Mouse (Mus musculus) heart, postnatal 36 days (tissue): ENCODE results near the gene Ptprj. TPM values are rescaled to one million over a fixed set of nuclear protein-coding genes. Genes with fewer than 3 reads are reported as not detected.

Experiments
- DNase-seq, 2 experiments: peaks; one replicate each; pipeline ENCODE4 v3.0.0; 2021 to 2022
- intact Hi-C: fragments of 180-260 bp; cut with DNase I; formaldehyde crosslinking; loops from one replicate; pipeline ENCODE4 v1.15.1; 2025
- total RNA-seq, 2 experiments: library from RNA; stranded (reverse); gene quantifications; 2 replicates each; pipeline ENCODE4 v1.2.3; 2021

The Ptprj gene
- total RNA-seq, 2 experiments from 2014 or later = 8.3 to 10.5 TPM

DNA sequence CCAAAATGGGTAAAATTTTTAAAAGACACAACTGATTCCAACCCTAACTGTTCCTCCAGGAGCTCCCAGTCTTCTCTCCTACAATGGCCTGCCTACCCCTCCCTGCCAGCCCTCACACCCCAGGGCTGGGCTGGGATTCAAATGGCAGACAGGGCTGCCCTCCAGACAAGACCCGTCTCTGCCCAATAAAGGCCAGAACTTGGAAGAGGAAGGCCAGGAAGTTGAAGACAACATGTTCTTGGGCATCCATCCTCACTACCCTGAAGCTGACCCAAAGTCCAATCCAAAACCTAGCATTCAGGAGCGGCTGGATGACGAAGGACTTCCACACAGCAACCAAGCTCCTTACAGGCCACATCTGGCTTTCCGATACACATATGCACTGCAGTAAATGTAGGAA lies 90.6 kb downstream of the Ptprj start:
- intact Hi-C loops = no loop called here
- DNase-seq = peak in 1 of 2 experiments; percentile 41

GRCm38 (mm10) chr2:90488690-90489590 lies 91.5 kb downstream of the Ptprj start:
- DNase-seq = no peak
- intact Hi-C loops = no loop called here

GRCm38 (mm10) chr2:90487471-90488238 lies 92.8 kb downstream of the Ptprj start:
- intact Hi-C loops = no loop called here
- no peak for DNase-seq

DNA sequence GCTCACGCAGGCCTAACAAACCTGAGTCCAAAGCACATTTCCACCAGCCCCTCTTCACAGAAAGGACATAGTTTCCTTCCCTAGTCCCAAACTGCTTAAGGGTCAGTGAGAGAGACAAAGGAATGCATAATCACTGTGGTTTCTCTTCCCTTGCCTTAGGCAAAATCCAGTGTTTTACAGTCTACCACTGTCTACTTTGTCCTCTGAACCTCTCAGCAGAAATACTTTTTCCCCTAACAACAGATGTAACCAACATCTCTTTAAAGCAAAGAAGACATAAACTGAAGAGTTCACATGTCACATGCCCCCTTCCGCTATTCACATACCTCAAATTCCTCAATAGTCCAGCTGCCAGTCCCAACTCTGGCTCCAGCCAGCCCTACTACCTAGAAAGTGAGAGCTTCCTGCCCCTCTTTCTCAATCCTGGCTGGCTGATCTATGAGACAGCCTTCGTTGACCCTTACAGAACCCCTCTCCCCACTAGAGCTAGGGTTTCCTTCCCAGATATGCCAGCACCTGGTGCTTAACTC lies 94.2 kb downstream of the Ptprj start:
- intact Hi-C loops = no loop called here
- DNase-seq = no peak

DNA sequence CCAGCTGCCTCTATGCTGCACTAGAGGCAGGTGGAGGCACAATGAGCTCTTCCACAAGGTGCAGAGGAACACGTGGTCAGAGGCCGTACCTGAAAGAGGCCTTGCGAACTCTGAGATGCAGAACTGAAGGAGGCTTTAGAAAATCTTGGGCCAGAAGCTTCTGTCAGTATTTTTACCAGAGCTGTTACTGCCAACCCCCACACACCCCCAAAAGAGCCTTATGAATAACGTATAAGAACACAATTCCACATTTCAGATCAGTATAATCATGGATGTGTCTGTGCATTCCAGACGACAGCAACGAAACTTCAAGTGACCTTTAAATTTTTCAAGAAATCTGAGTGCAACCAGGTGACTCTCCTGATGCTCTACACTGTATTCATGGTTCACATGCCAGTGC lies 98.9 kb downstream of the Ptprj start:
- intact Hi-C loops = no loop called here
- no peak for DNase-seq

- intact Hi-C loops = no loop called here
- DNase-seq = no peak
These were observed 99.6 kb downstream of the Ptprj start for GRCm38 (mm10) chr2:90480747-90481308.

DNA sequence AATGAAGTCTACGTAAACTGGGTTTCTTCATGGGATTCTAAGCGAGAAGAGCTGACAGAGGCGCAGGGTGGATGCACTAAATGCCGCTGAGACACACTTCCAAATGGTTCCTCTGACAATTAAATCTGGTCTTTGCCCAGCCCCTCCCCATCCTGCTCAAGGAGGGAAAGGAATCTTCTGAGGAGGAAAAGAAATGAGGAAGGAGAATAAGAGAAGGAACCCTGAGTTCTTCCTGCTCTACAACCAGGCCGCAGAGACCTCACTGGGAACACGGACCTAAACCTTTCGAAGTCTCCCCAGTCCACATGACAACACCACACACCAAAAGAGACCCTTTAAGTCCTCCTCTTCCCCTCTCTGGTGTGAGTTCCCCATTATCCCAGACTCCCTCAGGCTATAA lies 101.9 kb downstream of the Ptprj start:
- intact Hi-C loops = no loop called here

GRCm38 (mm10) chr2:90477617-90478016 lies 102.8 kb downstream of the Ptprj start:
- intact Hi-C loops = no loop called here
- DNase-seq = no peak

More for the DNA sequence above, 101.9 kb downstream of the Ptprj start:
- DNase-seq = no peak

- intact Hi-C loops = no loop called here
These were observed 103.7 kb downstream of the Ptprj start for GRCm38 (mm10) chr2:90476792-90477191.

GRCm38 (mm10) chr2:90476319-90476718 lies 104.1 kb downstream of the Ptprj start:
- intact Hi-C loops = no loop called here
- no peak for DNase-seq

More at GRCm38 (mm10) chr2:90476792-90477191, 103.7 kb downstream of the Ptprj start:
- DNase-seq = no peak

DNA sequence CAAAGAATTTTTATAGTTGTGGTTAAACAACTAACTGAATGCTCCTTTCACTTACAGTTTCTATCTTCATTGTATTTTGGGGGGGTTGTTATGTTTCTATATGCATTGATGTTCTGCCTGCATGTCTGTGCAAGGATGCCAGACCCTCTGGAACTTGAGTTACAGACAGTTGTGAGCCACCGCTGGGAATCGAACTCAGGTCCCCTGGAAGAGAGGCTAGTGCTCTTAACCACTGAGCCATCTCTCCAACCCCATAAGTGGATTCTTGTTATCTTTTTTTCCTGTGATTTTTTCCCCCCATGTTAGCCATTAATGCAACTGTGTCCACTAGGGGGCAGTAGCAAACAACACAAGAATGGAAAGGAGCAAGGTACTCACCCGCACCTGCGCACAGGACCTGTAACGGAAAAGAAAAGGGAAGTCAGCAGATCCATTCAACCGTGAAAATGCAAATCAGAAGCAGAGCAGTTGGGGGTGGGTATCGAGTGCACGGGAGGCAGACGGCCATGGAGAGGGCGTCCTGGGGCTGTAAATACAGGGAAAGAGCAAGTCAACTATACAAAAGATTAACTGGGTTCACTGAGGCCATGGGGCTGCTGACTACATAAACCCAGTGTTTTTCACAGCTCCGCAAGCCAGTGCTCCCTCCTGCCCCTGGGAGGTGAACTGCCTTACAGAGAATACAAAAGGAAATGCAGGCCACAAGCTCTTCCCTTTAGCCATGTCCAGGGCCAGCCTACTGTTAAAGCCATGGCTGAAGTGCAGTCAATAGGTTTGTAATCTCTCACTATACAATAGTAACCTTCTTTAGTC lies 105.6 kb downstream of the Ptprj start:
- intact Hi-C loops = loop anchor here (1.0 to 2.0 kb wide), 3 partner anchors 106 to 205 kb away; partner anchors contain the start of gene Ptprj

GRCm38 (mm10) chr2:90472701-90473100 lies 107.7 kb downstream of the Ptprj start:
- intact Hi-C loops = no loop called here
- DNase-seq = no peak

More for the DNA sequence above, 105.6 kb downstream of the Ptprj start:
- peak; percentile 77 to 83 for DNase-seq

- intact Hi-C loops = no loop called here
- DNase-seq = no peak
These were observed 110.3 kb downstream of the Ptprj start for GRCm38 (mm10) chr2:90470122-90470521.

GRCm38 (mm10) chr2:90466480-90466879 lies 114.0 kb downstream of the Ptprj start:
- intact Hi-C loops = no loop called here

GRCm38 (mm10) chr2:90463735-90464134 lies 116.7 kb downstream of the Ptprj start:
- DNase-seq = no peak
- intact Hi-C loops = no loop called here

More at GRCm38 (mm10) chr2:90466480-90466879, 114.0 kb downstream of the Ptprj start:
- no peak for DNase-seq

DNA sequence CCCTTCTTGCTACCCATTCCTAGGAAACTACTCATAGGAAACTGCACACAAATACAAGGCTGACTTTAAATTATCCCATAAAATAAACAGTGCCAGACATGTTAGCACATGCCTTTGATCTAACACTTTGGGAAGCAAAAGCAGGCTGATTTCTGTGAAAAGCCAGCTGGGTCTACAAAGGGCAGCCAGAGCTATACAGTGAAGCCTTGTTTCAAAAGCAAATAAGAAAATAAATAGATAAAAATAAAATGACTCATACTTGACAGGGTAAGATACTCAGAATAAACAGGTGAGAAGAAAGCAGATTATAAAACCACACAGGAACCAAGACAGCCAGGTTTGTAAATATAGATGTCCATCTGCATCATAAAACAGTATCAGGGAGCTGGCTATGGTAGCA lies 118.2 kb downstream of the Ptprj start:
- intact Hi-C loops = no loop called here

GRCm38 (mm10) chr2:90457946-90458345 lies 122.5 kb downstream of the Ptprj start:
- no peak for DNase-seq
- intact Hi-C loops = no loop called here

More for the DNA sequence above, 118.2 kb downstream of the Ptprj start:
- no peak for DNase-seq

DNA sequence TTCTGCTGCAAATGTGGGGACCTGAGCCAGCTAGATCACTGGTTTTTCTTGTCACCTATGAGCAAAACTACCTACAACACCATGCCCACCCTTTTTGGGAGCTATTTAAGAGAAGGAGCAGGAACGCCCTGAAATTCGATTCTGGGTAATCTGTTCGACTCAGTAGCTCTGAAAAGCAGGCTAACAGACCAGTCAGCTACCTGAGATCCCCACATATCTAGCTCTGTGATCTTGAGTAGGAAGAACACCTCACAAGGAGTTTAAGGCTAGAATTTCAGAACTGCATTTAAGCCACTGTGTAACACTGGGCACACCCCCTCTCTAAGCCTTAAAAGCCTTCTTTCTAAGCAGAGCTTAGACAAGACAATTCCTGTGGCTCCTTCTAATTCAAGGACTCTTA lies 128.1 kb downstream of the Ptprj start:
- intact Hi-C loops = no loop called here
- no peak for DNase-seq

DNA sequence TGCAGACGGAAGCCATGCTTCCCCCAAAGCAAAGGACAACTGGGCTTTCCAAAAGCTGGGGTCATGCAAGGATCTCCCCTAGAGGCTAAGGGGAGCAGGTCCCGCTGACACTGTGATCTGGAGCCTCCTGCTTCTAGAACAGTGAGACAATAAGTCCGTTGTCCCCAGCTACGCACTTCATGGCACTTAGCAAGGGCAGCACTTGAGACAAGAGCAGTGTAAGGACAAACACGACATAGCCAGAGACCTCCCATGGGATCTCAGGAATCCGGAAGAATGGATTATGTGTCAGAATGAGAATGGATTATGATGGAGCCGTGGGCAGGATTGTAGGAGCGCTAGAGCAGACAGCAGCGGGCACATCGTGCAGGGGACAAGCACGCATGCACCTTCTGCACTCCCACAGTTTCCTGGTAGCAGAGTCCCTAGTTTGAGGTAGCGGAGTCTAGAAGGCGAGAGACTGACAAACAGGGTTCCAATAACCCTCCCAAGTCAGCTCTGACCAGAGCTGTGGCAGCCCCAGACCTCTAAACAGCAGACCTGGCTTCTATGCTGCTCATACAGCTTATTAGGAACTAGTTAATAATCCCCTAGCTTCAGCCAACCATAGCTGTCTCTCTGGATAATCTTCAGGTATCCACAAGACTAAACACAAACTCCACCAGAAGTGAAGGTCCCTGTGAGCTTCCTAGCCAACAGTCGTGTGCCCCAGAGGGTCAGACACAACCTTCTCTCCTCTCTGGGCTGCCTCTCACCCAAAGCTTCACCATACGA lies 131.3 kb downstream of the Ptprj start:
- intact Hi-C loops = no loop called here
- no peak for DNase-seq
